Comparison of ENCODE assay signal across 14 mouse cellular contexts in genomic region chr11:102107732-102108131, GRCm38 (mm10). TPM values are rescaled to one million over a fixed set of nuclear protein-coding genes. Genes with fewer than 3 reads are reported as not detected.
DNase-seq lines count a peak whose midpoint lies in the region; ATAC-seq lines count a peak whose summit lies in the region.
"Had no signal": no experiment of that assay in that cellular context is flagged by ENCODE, and none has a peak within 500 bp of the region (broad histone marks: within the 10 kb centered on the region; RNA-seq: fewer than 3 reads in every experiment).

TSS of gene Pyy (minus strand) at chr11:102107832.

- peaks cover 78% of the 10 kb centered on the region for H3K27me3 ChIP-seq in hindbrain, embryonic 10.5 days (ENCODE audit: insufficient read depth, poor library complexity, severe bottlenecking)
- H3K27me3 ChIP-seq in hindbrain, embryonic 11.5 days (ENCODE audit: control insufficient read depth, insufficient read depth, low read length) = peaks cover 49% of the 10 kb centered on the region
- peaks cover 60% of the 10 kb centered on the region for H3K27me3 ChIP-seq in midbrain, embryonic 15.5 days (replicated peaks)
- H3K27me3 ChIP-seq in midbrain, embryonic 13.5 days = peaks cover 67% of the 10 kb centered on the region
- H3K27me3 ChIP-seq in intestine, embryonic 14.5 days (replicated peaks; ENCODE audit: control insufficient read depth, insufficient read depth, low read length) = peaks cover 59% of the 10 kb centered on the region
- H3K27me3 ChIP-seq in stomach, embryonic 16.5 days (ENCODE audit: control insufficient read depth, insufficient read depth, low read length) = peaks cover 41% of the 10 kb centered on the region

- H3K9ac ChIP-seq in hindbrain, embryonic 11.5 days (ENCODE audit: low read depth, low read length) = no peak within 1 kb of the TSS
- H3K9ac ChIP-seq in midbrain, embryonic 15.5 days = no peak within 1 kb of the TSS
- no peak within 1 kb of the TSS for H3K9ac ChIP-seq in midbrain, embryonic 13.5 days (replicated peaks)
- no peak within 1 kb of the TSS for H3K9ac ChIP-seq in intestine, embryonic 14.5 days (ENCODE audit: low read length)
- H3K9ac ChIP-seq in stomach, embryonic 16.5 days (ENCODE audit: low read length) = no peak within 1 kb of the TSS

- H3K27ac ChIP-seq in hindbrain, embryonic 10.5 days = no peak within 1 kb of the TSS
- no peak within 1 kb of the TSS for H3K27ac ChIP-seq in hindbrain, embryonic 11.5 days (ENCODE audit: low read depth, low read length)
- H3K27ac ChIP-seq in midbrain, embryonic 15.5 days = no peak within 1 kb of the TSS
- H3K27ac ChIP-seq in midbrain, embryonic 13.5 days = no peak within 1 kb of the TSS
- H3K27ac ChIP-seq in intestine, embryonic 14.5 days (ENCODE audit: low read depth) = no peak within 1 kb of the TSS
- no peak within 1 kb of the TSS for H3K27ac ChIP-seq in stomach, embryonic 16.5 days (ENCODE audit: low read length)
- H3K27ac ChIP-seq: left cerebral cortex, adult 2 months had no signal

- no peak for ATAC-seq in hindbrain, embryonic 11.5 days (ENCODE audit: low FRiP score)
- no peak for ATAC-seq in midbrain, embryonic 15.5 days (replicated peaks)
- no peak for ATAC-seq in midbrain, embryonic 13.5 days
- no peak for ATAC-seq in intestine, embryonic 14.5 days (replicated peaks; ENCODE audit: low FRiP score, low TSS enrichment, low read depth)
- ATAC-seq in stomach, embryonic 16.5 days (ENCODE audit: insufficient read depth, low FRiP score) = no peak
- no peak for ATAC-seq in cerebellum, adult (ENCODE audit: insufficient number of reproducible peaks, low FRiP score, low TSS enrichment)
- ATAC-seq: forebrain, embryonic 16.5 days had no signal

- no peak for DNase-seq in hindbrain, embryonic 10.5 days (ENCODE audit: low spot score)
- no peak for DNase-seq in hindbrain, embryonic 11.5 days (ENCODE audit: low spot score)
- DNase-seq in intestine, embryonic 14.5 days (ENCODE audit: low spot score) = no peak
- DNase-seq in urinary bladder, postnatal 10 days (ENCODE audit: low spot score) = no peak
- DNase-seq: kidney, postnatal 10 days; lung, postnatal 10 days had no signal

- peak within 1 kb of the TSS; percentile 24; the same call in 1 of the 2 replicates for H3K4me3 ChIP-seq in hindbrain, embryonic 10.5 days
- no peak within 1 kb of the TSS; the same call in 1 of the 2 replicates for H3K4me3 ChIP-seq in hindbrain, embryonic 11.5 days (ENCODE audit: low read depth, low read length)
- no peak within 1 kb of the TSS for H3K4me3 ChIP-seq in midbrain, embryonic 15.5 days
- H3K4me3 ChIP-seq in midbrain, embryonic 13.5 days (replicated peaks) = no peak within 1 kb of the TSS
- no peak within 1 kb of the TSS for H3K4me3 ChIP-seq in intestine, embryonic 14.5 days (ENCODE audit: low read depth, low read length)
- H3K4me3 ChIP-seq in stomach, embryonic 16.5 days (replicated peaks; ENCODE audit: low read length) = no peak within 1 kb of the TSS
- H3K4me3 ChIP-seq: left cerebral cortex, adult 2 months; myocyte had no signal

- no peaks in the 10 kb centered on the region for H3K9me3 ChIP-seq in hindbrain, embryonic 10.5 days
- no peaks in the 10 kb centered on the region for H3K9me3 ChIP-seq in hindbrain, embryonic 11.5 days (ENCODE audit: control insufficient read depth, low read length)
- no peaks in the 10 kb centered on the region for H3K9me3 ChIP-seq in midbrain, embryonic 15.5 days
- no peaks in the 10 kb centered on the region for H3K9me3 ChIP-seq in midbrain, embryonic 13.5 days
- no peaks in the 10 kb centered on the region for H3K9me3 ChIP-seq in intestine, embryonic 14.5 days (ENCODE audit: control insufficient read depth, low read length)
- H3K9me3 ChIP-seq in stomach, embryonic 16.5 days (replicated peaks; ENCODE audit: control insufficient read depth, low read length) = no peaks in the 10 kb centered on the region

- WGBS in hindbrain, embryonic 10.5 days = 9% methylated on average over 9 of the region's 9 CpGs
- WGBS in hindbrain, embryonic 11.5 days = 12% methylated on average over 9 of the region's 9 CpGs
- WGBS in midbrain, embryonic 15.5 days = 14% methylated on average over 9 of the region's 9 CpGs
- 15% methylated on average over 9 of the region's 9 CpGs for WGBS in midbrain, embryonic 13.5 days
- 11% methylated on average over 9 of the region's 9 CpGs for WGBS in intestine, embryonic 14.5 days
- 11% methylated on average over 9 of the region's 9 CpGs for WGBS in stomach, embryonic 16.5 days

- H3K4me2 ChIP-seq in hindbrain, embryonic 11.5 days (replicated peaks; ENCODE audit: low read depth, low read length) = no peak within 1 kb of the TSS
- peak within 1 kb of the TSS; percentile 13; the same call in 1 of the 2 replicates for H3K4me2 ChIP-seq in midbrain, embryonic 15.5 days
- H3K4me2 ChIP-seq in midbrain, embryonic 13.5 days (replicated peaks) = no peak within 1 kb of the TSS; the same call in 1 of the 2 replicates
- peak within 1 kb of the TSS; percentile 6; the same call in 1 of the 2 replicates for H3K4me2 ChIP-seq in intestine, embryonic 14.5 days (ENCODE audit: low read length)
- 0 out of 2 replicates have a peak within 1 kb of the TSS, but pooled peaks have one; percentile 26 for H3K4me2 ChIP-seq in stomach, embryonic 16.5 days (ENCODE audit: low read depth, low read length)

- peaks cover 13% of the 10 kb centered on the region for H3K4me1 ChIP-seq in hindbrain, embryonic 10.5 days (replicated peaks)
- no peaks in the 10 kb centered on the region for H3K4me1 ChIP-seq in hindbrain, embryonic 11.5 days (replicated peaks; ENCODE audit: control insufficient read depth, insufficient read depth, low read length)
- peaks cover 3% of the 10 kb centered on the region; the same call in 1 of the 2 replicates for H3K4me1 ChIP-seq in midbrain, embryonic 15.5 days
- peaks cover 3% of the 10 kb centered on the region; the same call in 1 of the 2 replicates for H3K4me1 ChIP-seq in midbrain, embryonic 13.5 days (replicated peaks)
- 0 out of 2 replicates have a peak, but pooled peaks cover 4% of the 10 kb centered on the region for H3K4me1 ChIP-seq in intestine, embryonic 14.5 days (replicated peaks; ENCODE audit: control insufficient read depth, insufficient read depth, low read length)
- no peaks in the 10 kb centered on the region for H3K4me1 ChIP-seq in stomach, embryonic 16.5 days (ENCODE audit: control insufficient read depth, insufficient read depth, low read length)

- H3K36me3 ChIP-seq in hindbrain, embryonic 10.5 days = no peaks in the 10 kb centered on the region
- H3K36me3 ChIP-seq in hindbrain, embryonic 11.5 days (ENCODE audit: control insufficient read depth, insufficient read depth, low read length) = no peaks in the 10 kb centered on the region
- no peaks in the 10 kb centered on the region for H3K36me3 ChIP-seq in midbrain, embryonic 15.5 days (replicated peaks)
- no peaks in the 10 kb centered on the region for H3K36me3 ChIP-seq in midbrain, embryonic 13.5 days
- no peaks in the 10 kb centered on the region for H3K36me3 ChIP-seq in intestine, embryonic 14.5 days (ENCODE audit: control insufficient read depth, insufficient read depth, low read length)
- no peaks in the 10 kb centered on the region for H3K36me3 ChIP-seq in stomach, embryonic 16.5 days (ENCODE audit: control insufficient read depth, insufficient read depth, low read length)

RNA-seq across cellular contexts. Expression of gene Pyy, which starts in this region (rescaled TPM):
- 0.50 and 0.97 TPM in 2 replicates for polyA plus RNA-seq in hindbrain, embryonic 10.5 days (2016; fragmentation: Nextera tagmentation; extraction: Ambion mirVana)
- 1.7 and 2.7 TPM in 2 replicates for polyA plus RNA-seq in hindbrain, embryonic 11.5 days (2014; fragmentation: Nextera tagmentation; extraction: Ambion mirVana)
- polyA plus RNA-seq in midbrain, embryonic 15.5 days (2015; fragmentation: Nextera tagmentation; extraction: Ambion mirVana) = not detected in 2 replicates
- polyA plus RNA-seq in midbrain, embryonic 13.5 days (2015; fragmentation: Nextera tagmentation; extraction: Ambion mirVana) = not detected in 2 replicates
- 41.5 TPM in 1 of 2 replicates, not detected in the other for polyA plus RNA-seq in intestine, embryonic 14.5 days (2014; fragmentation: Nextera tagmentation; extraction: Ambion mirVana)
- 40.5 and 56.0 TPM in 2 replicates for polyA plus RNA-seq in stomach, embryonic 16.5 days (2015; fragmentation: Nextera tagmentation; extraction: Ambion mirVana)
- polyA plus RNA-seq: cortical plate, adult 2 months; forebrain, embryonic 16.5 days; myocyte had no signal

Comparison
In these comparisons a context has a peak if more than half of its experiments do, and no peak if none do; other contexts are left out.
1. H3K4me2 ChIP-seq: peak in midbrain, embryonic 15.5 days (single experiment), intestine, embryonic 14.5 days (single experiment) and stomach, embryonic 16.5 days (single experiment); none in hindbrain, embryonic 11.5 days (single experiment) and midbrain, embryonic 13.5 days (single experiment).